18 mouse cellular contexts compared by ENCODE assay signal in genomic region chr13:54505920-54506319, GRCm38 (mm10). TPM values are rescaled to one million over a fixed set of nuclear protein-coding genes. Genes with fewer than 3 reads are reported as not detected.
DNase-seq lines count a peak whose midpoint lies in the region; ATAC-seq and TF ChIP-seq lines count a peak whose summit lies in the region.
"Had no signal": no experiment of that assay in that cellular context is flagged by ENCODE, and none has a peak within 500 bp of the region (broad histone marks: within the 10 kb centered on the region; RNA-seq: fewer than 3 reads in every experiment).

No protein-coding gene starts in this region.

- H3K4me1 ChIP-seq in forebrain, postnatal 0 days (ENCODE audit: insufficient read depth): peaks cover 8% of the 10 kb centered on the region; the same call in 1 of the 2 replicates
- peaks cover 17% of the 10 kb centered on the region for H3K4me1 ChIP-seq in forebrain, embryonic 13.5 days
- peaks cover 23% of the 10 kb centered on the region for H3K4me1 ChIP-seq in hindbrain, embryonic 10.5 days (replicated peaks)

- peak; percentile 40 for DNase-seq in forebrain, postnatal 0 days
- DNase-seq in left cerebral cortex, postnatal 14 days (ENCODE audit: low spot score in 2 of 2): peak; percentile 10 to 59
- DNase-seq in left cerebral cortex, postnatal 4 days: no peak
- DNase-seq in 3T3-L1 (ENCODE audit: low read depth, low spot score): peak; percentile 16
- peak; percentile 77 for DNase-seq in brain, adult 2 months (ENCODE audit: low read depth, low spot score)
- DNase-seq in hindbrain, embryonic 10.5 days (ENCODE audit: low spot score): no peak
- no peak for DNase-seq in adrenal gland, adult 2 months
- DNase-seq: adrenal gland, postnatal 10 days; cerebellum, adult 18-20 months; cerebellum, postnatal 10 days; heart, adult 18-20 months; heart, postnatal 10 days had no signal

- H3K4me2 ChIP-seq in forebrain, postnatal 0 days (ENCODE audit: low read depth): no peak overlapping the region
- H3K4me2 ChIP-seq in forebrain, embryonic 13.5 days: no peak overlapping the region

- WGBS in forebrain, postnatal 0 days: 87% methylated on average over 1 of the region's 1 CpGs
- WGBS in forebrain, embryonic 13.5 days: 90% methylated on average over 1 of the region's 1 CpGs
- 89% methylated on average over 1 of the region's 1 CpGs for WGBS in hindbrain, embryonic 10.5 days

- H3K36me3 ChIP-seq in forebrain, postnatal 0 days (ENCODE audit: insufficient read depth): no peaks in the 10 kb centered on the region
- 0 out of 2 replicates have a peak, but pooled peaks cover 2% of the 10 kb centered on the region for H3K36me3 ChIP-seq in forebrain, embryonic 13.5 days (ENCODE audit: poor library complexity, severe bottlenecking)
- 0 out of 2 replicates have a peak, but pooled peaks cover 6% of the 10 kb centered on the region for H3K36me3 ChIP-seq in hindbrain, embryonic 10.5 days
- H3K36me3 ChIP-seq: heart, embryonic 10.5 days; intestine, embryonic 15.5 days had no signal

- no peak overlapping the region for H3K27ac ChIP-seq in forebrain, postnatal 0 days (ENCODE audit: low read depth, low read length)
- H3K27ac ChIP-seq in forebrain, embryonic 13.5 days: no peak overlapping the region
- H3K27ac ChIP-seq in hindbrain, embryonic 10.5 days: no peak overlapping the region
- H3K27ac ChIP-seq: embryonic facial prominence, embryonic 10.5 days; heart, embryonic 10.5 days; hindbrain, embryonic 14.5 days; intestine, embryonic 15.5 days had no signal

- intact Hi-C loops in left cerebral cortex, postnatal 14 days (cut with DNase I): no loop called here
- intact Hi-C loops in left cerebral cortex, postnatal 4 days (cut with DNase I): no loop called here

- no peak overlapping the region for H3K9ac ChIP-seq in forebrain, postnatal 0 days
- no peak overlapping the region for H3K9ac ChIP-seq in forebrain, embryonic 13.5 days
- H3K9ac ChIP-seq: hindbrain, embryonic 14.5 days; intestine, embryonic 15.5 days had no signal

- no peak for ATAC-seq in forebrain, postnatal 0 days
- ATAC-seq in forebrain, embryonic 13.5 days: no peak
- ATAC-seq: forebrain, embryonic 16.5 days; intestine, embryonic 15.5 days had no signal

- TF ChIP-seq CTCF in forebrain, postnatal 0 days (IDR thresholded peaks at IDR 0.05; ENCODE audit: low read depth): no peak

- no peak overlapping the region for H3K4me3 ChIP-seq in forebrain, postnatal 0 days (ENCODE audit: low read depth, low read length)
- H3K4me3 ChIP-seq in forebrain, embryonic 13.5 days: no peak overlapping the region
- H3K4me3 ChIP-seq in hindbrain, embryonic 10.5 days: no peak overlapping the region
- H3K4me3 ChIP-seq: heart, embryonic 10.5 days; intestine, embryonic 15.5 days had no signal

- no peaks in the 10 kb centered on the region for H3K9me3 ChIP-seq in forebrain, postnatal 0 days (ENCODE audit: low read length)
- no peaks in the 10 kb centered on the region for H3K9me3 ChIP-seq in forebrain, embryonic 13.5 days (replicated peaks)
- H3K9me3 ChIP-seq in hindbrain, embryonic 10.5 days: no peaks in the 10 kb centered on the region
- H3K9me3 ChIP-seq: embryonic facial prominence, embryonic 10.5 days; heart, embryonic 10.5 days; intestine, embryonic 15.5 days had no signal

- H3K27me3 ChIP-seq in forebrain, postnatal 0 days (ENCODE audit: insufficient read depth, low read length): no peaks in the 10 kb centered on the region
- 0 out of 2 replicates have a peak, but pooled peaks cover 8% of the 10 kb centered on the region for H3K27me3 ChIP-seq in forebrain, embryonic 13.5 days
- H3K27me3 ChIP-seq in hindbrain, embryonic 10.5 days (ENCODE audit: insufficient read depth, poor library complexity, severe bottlenecking): peaks cover 14% of the 10 kb centered on the region; the same call in 1 of the 2 replicates
- H3K27me3 ChIP-seq: intestine, embryonic 15.5 days had no signal

RNA-seq across cellular contexts. Expression of gene Simc1, which starts 2.3 kb away (rescaled TPM):
- 21.2 and 21.7 TPM in 2 replicates for total RNA-seq in forebrain, postnatal 0 days (2014; rRNA removed)
- 7.4 and 9.1 TPM in 2 replicates for polyA plus RNA-seq in forebrain, postnatal 0 days (2015; fragmentation: Nextera tagmentation; extraction: Ambion mirVana)
- 17.7 and 17.8 TPM in 2 replicates for polyA plus RNA-seq in forebrain, embryonic 13.5 days (2015; fragmentation: Nextera tagmentation; extraction: Ambion mirVana)
- 10 to 100 TPM; 13.6 to 14.8 TPM for total RNA-seq in left cerebral cortex, postnatal 14 days (2021)
- total RNA-seq in left cerebral cortex, postnatal 4 days (2021): 10 to 100 TPM; 30.5 to 34.3 TPM
- 14.3 and 15.0 TPM in 2 replicates for polyA plus RNA-seq in hindbrain, embryonic 10.5 days (2016; fragmentation: Nextera tagmentation; extraction: Ambion mirVana)
- 10 to 100 TPM; 14.1 to 17.5 TPM for total RNA-seq in adrenal gland, adult 2 months (2021)
- 24.4 and 27.9 TPM in 2 replicates for polyA plus RNA-seq in adrenal gland, adult 2 months (2012; rRNA removed)

RNA-seq across cellular contexts. Expression of gene Thoc3, which starts 37.3 kb away (rescaled TPM):
- 51.5 and 57.0 TPM in 2 replicates for total RNA-seq in forebrain, postnatal 0 days (2014; rRNA removed)
- 102 and 108 TPM in 2 replicates for polyA plus RNA-seq in forebrain, postnatal 0 days (2015; fragmentation: Nextera tagmentation; extraction: Ambion mirVana)
- 108 and 113 TPM in 2 replicates for polyA plus RNA-seq in forebrain, embryonic 13.5 days (2015; fragmentation: Nextera tagmentation; extraction: Ambion mirVana)
- total RNA-seq in left cerebral cortex, postnatal 14 days (2021): 10 to 100 TPM; 39.5 to 41.1 TPM
- total RNA-seq in left cerebral cortex, postnatal 4 days (2021): 10 to 100 TPM; 43.8 to 45.4 TPM
- polyA plus RNA-seq in hindbrain, embryonic 10.5 days (2016; fragmentation: Nextera tagmentation; extraction: Ambion mirVana): 165 and 185 TPM in 2 replicates
- total RNA-seq in adrenal gland, adult 2 months (2021): 10 to 100 TPM; 33.6 to 46.0 TPM
- 49.9 and 54.8 TPM in 2 replicates for polyA plus RNA-seq in adrenal gland, adult 2 months (2012; rRNA removed)

RNA-seq across cellular contexts. Expression of gene 4833439L19Rik, which starts 59.3 kb away (rescaled TPM):
- 184 and 216 TPM in 2 replicates for total RNA-seq in forebrain, postnatal 0 days (2014; rRNA removed)
- 235 and 263 TPM in 2 replicates for polyA plus RNA-seq in forebrain, postnatal 0 days (2015; fragmentation: Nextera tagmentation; extraction: Ambion mirVana)
- 262 and 276 TPM in 2 replicates for polyA plus RNA-seq in forebrain, embryonic 13.5 days (2015; fragmentation: Nextera tagmentation; extraction: Ambion mirVana)
- total RNA-seq in left cerebral cortex, postnatal 14 days (2021): 100 to 1,000 TPM; 149 to 151 TPM
- total RNA-seq in left cerebral cortex, postnatal 4 days (2021): 100 to 1,000 TPM; 148 to 157 TPM
- polyA plus RNA-seq in hindbrain, embryonic 10.5 days (2016; fragmentation: Nextera tagmentation; extraction: Ambion mirVana): 228 and 273 TPM in 2 replicates
- total RNA-seq in adrenal gland, adult 2 months (2021): 100 to 1,000 TPM; 185 to 194 TPM
- 156 and 161 TPM in 2 replicates for polyA plus RNA-seq in adrenal gland, adult 2 months (2012; rRNA removed)

Comparison
In these comparisons a context has a peak if more than half of its experiments do, and no peak if none do; other contexts are left out.
1. DNase-seq: peak in forebrain, postnatal 0 days (single experiment), left cerebral cortex, postnatal 14 days (2 of 2), 3T3-L1 (single experiment) and brain, adult 2 months (single experiment); none in left cerebral cortex, postnatal 4 days (single experiment), hindbrain, embryonic 10.5 days (single experiment) and adrenal gland, adult 2 months (single experiment).